In genomic region chr17:35353275-35353674, GRCm38 (mm10) we compare ENCODE assay signal across 15 mouse cellular contexts. TPM values are rescaled to one million over a fixed set of nuclear protein-coding genes. Genes with fewer than 3 reads are reported as not detected.
DNase-seq lines count a peak whose midpoint lies in the region; ATAC-seq lines count a peak whose summit lies in the region.
"Had no signal": no experiment of that assay in that cellular context is flagged by ENCODE, and none has a peak within 500 bp of the region (broad histone marks: within the 10 kb centered on the region; RNA-seq: fewer than 3 reads in every experiment).

No protein-coding gene starts in this region.

- DNase-seq in CD4-positive helper T cell, adult 2 months (ENCODE audit: low read depth, low spot score), result peak; percentile 67
- DNase-seq in induced T-regulatory cell, adult 2 months (ENCODE audit: low read depth), result peak; percentile 66
- DNase-seq in naive thymus-derived CD4-positive, alpha-beta T cell, adult 2 months (ENCODE audit: low read depth), result peak; percentile 65
- DNase-seq in thymus, postnatal 0 days (ENCODE audit: low spot score), result peak; percentile 53
- peak; percentile 11 for DNase-seq in thymus, postnatal 4 days

- peak; percentile 85 for ATAC-seq in CD4-positive, CD25-positive, alpha-beta regulatory T cell, adult 4 months
- ATAC-seq in activated CD4-positive, CD25-positive, alpha-beta regulatory T cell, adult 4 months, result peak; percentile 80

RNA-seq across cellular contexts. Expression of gene H2-Q2, which starts 11.2 kb away (rescaled TPM):
- 10 to 100 TPM in 1 of 2 experiments, 1 to 10 TPM in 1; 9.8 to 10.8 TPM for polyA plus RNA-seq in CD4-positive, CD25-positive, alpha-beta regulatory T cell, adult 4 months (2017; shearing (Covaris generic))
- polyA plus RNA-seq in activated CD4-positive, CD25-positive, alpha-beta regulatory T cell, adult 4 months (2017; shearing (Covaris generic)), result 1 to 10 TPM; 7.5 to 8.8 TPM
- 68.4 and 69.8 TPM in 2 replicates for polyA plus RNA-seq in thymus, postnatal 0 days (2015; fragmentation: Nextera tagmentation; extraction: Ambion mirVana)
- polyA plus RNA-seq: adrenal gland, adult 2 months; embryonic facial prominence, embryonic 13.5 days; erythroblast, embryonic 14.5 days; forebrain, embryonic 12.5 days had no signal

RNA-seq across cellular contexts. Expression of gene H2-Q4, which starts 26.1 kb away (rescaled TPM):
- 10 to 100 TPM; 14.0 to 16.4 TPM for polyA plus RNA-seq in CD4-positive, CD25-positive, alpha-beta regulatory T cell, adult 4 months (2017; shearing (Covaris generic))
- 10 to 100 TPM; 12.1 to 12.7 TPM for polyA plus RNA-seq in activated CD4-positive, CD25-positive, alpha-beta regulatory T cell, adult 4 months (2017; shearing (Covaris generic))
- polyA plus RNA-seq in thymus, postnatal 0 days (2015; fragmentation: Nextera tagmentation; extraction: Ambion mirVana), result 15.1 and 18.4 TPM in 2 replicates

RNA-seq across cellular contexts. Expression of gene H2-Q1, which starts 33.1 kb away (rescaled TPM):
- polyA plus RNA-seq in CD4-positive, CD25-positive, alpha-beta regulatory T cell, adult 4 months (2017; shearing (Covaris generic)), result under 1 TPM in 1 of 2 experiments, not detected in 1; 0.13 TPM
- not detected for polyA plus RNA-seq in activated CD4-positive, CD25-positive, alpha-beta regulatory T cell, adult 4 months (2017; shearing (Covaris generic))
- 1.4 and 1.9 TPM in 2 replicates for polyA plus RNA-seq in thymus, postnatal 0 days (2015; fragmentation: Nextera tagmentation; extraction: Ambion mirVana)
- polyA plus RNA-seq: embryonic facial prominence, embryonic 11.5 days; embryonic facial prominence, embryonic 13.5 days; embryonic facial prominence, embryonic 15.5 days; erythroblast, embryonic 14.5 days; forebrain, embryonic 10.5 days; forebrain, embryonic 12.5 days; forebrain, embryonic 14.5 days had no signal

Comparison
In these comparisons a context has a peak if more than half of its experiments do, and no peak if none do; other contexts are left out.
1. Peak in every context shown above with its lines: DNase-seq and ATAC-seq.
2. DNase-seq: peak in every context shown above with its lines; median percentile 67 in CD4-positive helper T cell, adult 2 months; 66 in induced T-regulatory cell, adult 2 months; 65 in naive thymus-derived CD4-positive, alpha-beta T cell, adult 2 months; 53 in thymus, postnatal 0 days; 11 in thymus, postnatal 4 days.